Mouse (Mus musculus): ENCODE results near the gene Maml2. TPM values are rescaled to one million over a fixed set of nuclear protein-coding genes. Genes with fewer than 3 reads are reported as not detected.
A peak's percentile ranks its signal among the peaks of the same experiment; 100 is the strongest.

Gene Maml2
- polyA plus RNA-seq, 1 experiment from 2014 or later: 4.3 TPM

- Histone ChIP-seq H3K27me3 (ENCODE audit: control insufficient read depth, insufficient read depth, low read length) (no peaks in the 10 kb centered on the region), H3K4me3 (ENCODE audit: low read depth, low read length) (peak overlapping the region; percentile 13; the same call in 1 of the 2 replicates), H3K36me3 (ENCODE audit: control insufficient read depth, insufficient read depth, low read length) (no peaks in the 10 kb centered on the region), H3K9me3 (ENCODE audit: control insufficient read depth, low read length) (no peaks in the 10 kb centered on the region), H3K27ac (replicated peaks) (no peak overlapping the region; the same call in 1 of the 2 replicates), H3K4me1 (replicated peaks; ENCODE audit: control insufficient read depth, insufficient read depth) (peaks cover 13% of the 10 kb centered on the region; the same call in 1 of the 2 replicates), H3K4me2 (replicated peaks; ENCODE audit: low read depth) (peak overlapping the region; percentile 97), H3K9ac (ENCODE audit: low read length) (peak overlapping the region; percentile 18; the same call in 1 of the 2 replicates)
- ATAC-seq (ENCODE audit: low FRiP score, low TSS enrichment) (no peak), DNase-seq (ENCODE audit: low spot score) (no peak)
- 39% methylated on average over 3 of the region's 3 CpGs for WGBS
- TF ChIP-seq EP300 (optimal IDR thresholded peaks at IDR 0.05) (no peak), CTCF (IDR thresholded peaks at IDR 0.05; ENCODE audit: low read depth) (no peak)
Observed at GRCm38 (mm10) chr9:13300041-13300441, 2.3 kb downstream of the Maml2 start.

GRCm38 (mm10) chr9:13300891-13301782, 3.4 kb downstream of the Maml2 start:
- H3K4me1 ChIP-seq (replicated peaks; ENCODE audit: control insufficient read depth, insufficient read depth): peaks cover 13% of the 10 kb centered on the region; the same call in 1 of the 2 replicates
- no peak overlapping the region for H3K4me3 ChIP-seq (ENCODE audit: low read depth, low read length)
- ATAC-seq (ENCODE audit: low FRiP score, low TSS enrichment) (no peak), DNase-seq (ENCODE audit: low spot score) (no peak)
- no peaks in the 10 kb centered on the region for H3K9me3 ChIP-seq (ENCODE audit: control insufficient read depth, low read length)
- no peaks in the 10 kb centered on the region for H3K36me3 ChIP-seq (ENCODE audit: control insufficient read depth, insufficient read depth, low read length)
- no peaks in the 10 kb centered on the region for H3K27me3 ChIP-seq (ENCODE audit: control insufficient read depth, insufficient read depth, low read length)
- H3K4me2 ChIP-seq (replicated peaks; ENCODE audit: low read depth): peak overlapping the region; percentile 97
- 71% methylated on average over 9 of the region's 9 CpGs for WGBS
- H3K9ac ChIP-seq (ENCODE audit: low read length): no peak overlapping the region
- no peak for TF ChIP-seq EP300 (optimal IDR thresholded peaks at IDR 0.05)
- TF ChIP-seq CTCF (IDR thresholded peaks at IDR 0.05; ENCODE audit: low read depth): peak; percentile 31; the same call in 1 of the 2 replicates
- no peak overlapping the region for H3K27ac ChIP-seq (replicated peaks)

GRCm38 (mm10) chr9:13302183-13302825, 4.5 kb downstream of the Maml2 start:
- Histone ChIP-seq H3K4me1 (replicated peaks; ENCODE audit: control insufficient read depth, insufficient read depth) (peaks cover 13% of the 10 kb centered on the region; the same call in 1 of the 2 replicates), H3K27ac (replicated peaks) (no peak overlapping the region), H3K27me3 (ENCODE audit: control insufficient read depth, insufficient read depth, low read length) (no peaks in the 10 kb centered on the region), H3K9ac (ENCODE audit: low read length) (no peak overlapping the region), H3K4me3 (ENCODE audit: low read depth, low read length) (no peak overlapping the region), H3K4me2 (replicated peaks; ENCODE audit: low read depth) (no peak overlapping the region), H3K36me3 (ENCODE audit: control insufficient read depth, insufficient read depth, low read length) (no peaks in the 10 kb centered on the region), H3K9me3 (ENCODE audit: control insufficient read depth, low read length) (no peaks in the 10 kb centered on the region)
- TF ChIP-seq EP300 (optimal IDR thresholded peaks at IDR 0.05) (no peak), CTCF (IDR thresholded peaks at IDR 0.05; ENCODE audit: low read depth) (no peak)
- DNase-seq (ENCODE audit: low spot score) (no peak), ATAC-seq (ENCODE audit: low FRiP score, low TSS enrichment) (no peak)
- 30% methylated on average over 6 of the region's 6 CpGs for WGBS

- no peak for DNase-seq (ENCODE audit: low spot score)
- Histone ChIP-seq H3K36me3 (ENCODE audit: control insufficient read depth, insufficient read depth, low read length) (no peaks in the 10 kb centered on the region), H3K4me2 (replicated peaks; ENCODE audit: low read depth) (no peak overlapping the region), H3K9ac (ENCODE audit: low read length) (no peak overlapping the region), H3K4me3 (ENCODE audit: low read depth, low read length) (no peak overlapping the region), H3K4me1 (replicated peaks; ENCODE audit: control insufficient read depth, insufficient read depth) (peaks cover 11% of the 10 kb centered on the region; the same call in 1 of the 2 replicates), H3K9me3 (ENCODE audit: control insufficient read depth, low read length) (no peaks in the 10 kb centered on the region), H3K27ac (replicated peaks) (no peak overlapping the region), H3K27me3 (ENCODE audit: control insufficient read depth, insufficient read depth, low read length) (no peaks in the 10 kb centered on the region)
- 91% methylated on average over 5 of the region's 5 CpGs for WGBS
- ATAC-seq (ENCODE audit: low FRiP score, low TSS enrichment): no peak
- no peak for TF ChIP-seq CTCF (IDR thresholded peaks at IDR 0.05; ENCODE audit: low read depth)
- TF ChIP-seq EP300 (optimal IDR thresholded peaks at IDR 0.05): no peak
Observed at GRCm38 (mm10) chr9:13303099-13303771, 5.5 kb downstream of the Maml2 start.

GRCm38 (mm10) chr9:13303976-13304375, 6.2 kb downstream of the Maml2 start:
- no peaks in the 10 kb centered on the region for H3K36me3 ChIP-seq (ENCODE audit: control insufficient read depth, insufficient read depth, low read length)
- H3K27me3 ChIP-seq (ENCODE audit: control insufficient read depth, insufficient read depth, low read length): no peaks in the 10 kb centered on the region
- H3K4me2 ChIP-seq (replicated peaks; ENCODE audit: low read depth): peak overlapping the region; percentile 28; the same call in 1 of the 2 replicates
- H3K27ac ChIP-seq (replicated peaks): no peak overlapping the region; the same call in 1 of the 2 replicates
- peaks cover 9% of the 10 kb centered on the region; the same call in 1 of the 2 replicates for H3K4me1 ChIP-seq (replicated peaks; ENCODE audit: control insufficient read depth, insufficient read depth)
- 24% methylated on average over 6 of the region's 6 CpGs for WGBS
- H3K4me3 ChIP-seq (ENCODE audit: low read depth, low read length): no peak overlapping the region
- TF ChIP-seq EP300 (optimal IDR thresholded peaks at IDR 0.05): no peak
- no peak for TF ChIP-seq CTCF (IDR thresholded peaks at IDR 0.05; ENCODE audit: low read depth)
- peak; percentile 21 for DNase-seq (ENCODE audit: low spot score)
- H3K9me3 ChIP-seq (ENCODE audit: control insufficient read depth, low read length): no peaks in the 10 kb centered on the region
- no peak overlapping the region for H3K9ac ChIP-seq (ENCODE audit: low read length)
- no peak; the same call in 1 of the 2 replicates for ATAC-seq (ENCODE audit: low FRiP score, low TSS enrichment)

Measured in stomach, postnatal 0 days (tissue).